Mouse (Mus musculus) regulatory T cell (primary cell): Measurements from ENCODE around the gene Abhd18.
"Not testable (repeated sequence)": the region's sequence is repeated elsewhere in the genome, so short reads cannot be mapped to it uniquely, and the experiment has no call there.

Experiments
- in situ Hi-C: fragments of 300-600 bp; cut with MboI, MseI; formaldehyde crosslinking; loops from one replicate; pipeline ENCODE4 v1.15.1; 2025; ENCODE audit warnings: high pct_unique_total_duplicates

Abhd18 gene

DNA sequence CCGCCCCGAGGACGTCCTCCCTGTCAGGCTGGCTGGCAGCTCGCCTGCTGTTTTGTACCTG, at the start of gene Abhd18:
TSS of gene Abhd18 (plus strand) at position 14 of the 61 bp plus-strand sequence.
- in situ Hi-C loops: not testable (repeated sequence)

DNA sequence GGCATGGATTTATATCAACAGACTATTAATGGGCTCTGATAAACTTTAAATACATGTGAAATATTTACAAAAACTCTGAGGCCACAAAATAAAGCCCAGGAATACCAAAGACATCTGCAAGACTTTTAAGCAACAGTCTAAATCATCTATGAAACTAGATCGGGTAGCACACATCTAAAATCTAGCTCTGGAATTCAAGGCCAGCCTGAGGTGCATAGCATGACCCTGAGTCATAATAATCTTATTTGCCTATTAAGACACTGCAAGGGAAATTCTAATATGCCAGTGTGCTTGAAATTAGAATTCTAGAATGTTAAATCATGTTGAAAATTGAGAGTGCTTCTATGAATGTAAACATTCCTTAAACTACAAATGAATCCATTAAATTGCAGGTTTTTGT, 48.7 kb upstream of the Abhd18 start:
- in situ Hi-C loops: no loop called here

DNA sequence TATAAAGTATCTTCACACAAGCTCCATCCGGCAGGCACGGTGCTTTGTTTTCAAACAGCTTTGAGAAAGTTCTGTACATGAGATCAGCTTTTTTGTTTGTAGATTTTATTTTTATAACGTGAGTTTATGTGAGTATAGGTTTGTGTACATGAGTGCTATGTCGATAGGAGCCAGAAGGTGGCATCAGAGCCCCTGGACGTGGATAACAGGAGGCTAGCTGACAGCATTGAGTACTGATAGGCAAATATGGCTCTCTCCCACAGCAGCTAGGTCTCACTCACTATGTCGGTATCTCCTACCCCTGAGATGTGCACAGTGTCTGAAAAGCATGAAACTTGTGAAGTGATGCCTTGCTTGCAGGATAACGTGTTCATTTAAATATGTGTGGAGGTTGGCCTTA, 48.3 kb upstream of the Abhd18 start:
- in situ Hi-C loops: no loop called here

DNA sequence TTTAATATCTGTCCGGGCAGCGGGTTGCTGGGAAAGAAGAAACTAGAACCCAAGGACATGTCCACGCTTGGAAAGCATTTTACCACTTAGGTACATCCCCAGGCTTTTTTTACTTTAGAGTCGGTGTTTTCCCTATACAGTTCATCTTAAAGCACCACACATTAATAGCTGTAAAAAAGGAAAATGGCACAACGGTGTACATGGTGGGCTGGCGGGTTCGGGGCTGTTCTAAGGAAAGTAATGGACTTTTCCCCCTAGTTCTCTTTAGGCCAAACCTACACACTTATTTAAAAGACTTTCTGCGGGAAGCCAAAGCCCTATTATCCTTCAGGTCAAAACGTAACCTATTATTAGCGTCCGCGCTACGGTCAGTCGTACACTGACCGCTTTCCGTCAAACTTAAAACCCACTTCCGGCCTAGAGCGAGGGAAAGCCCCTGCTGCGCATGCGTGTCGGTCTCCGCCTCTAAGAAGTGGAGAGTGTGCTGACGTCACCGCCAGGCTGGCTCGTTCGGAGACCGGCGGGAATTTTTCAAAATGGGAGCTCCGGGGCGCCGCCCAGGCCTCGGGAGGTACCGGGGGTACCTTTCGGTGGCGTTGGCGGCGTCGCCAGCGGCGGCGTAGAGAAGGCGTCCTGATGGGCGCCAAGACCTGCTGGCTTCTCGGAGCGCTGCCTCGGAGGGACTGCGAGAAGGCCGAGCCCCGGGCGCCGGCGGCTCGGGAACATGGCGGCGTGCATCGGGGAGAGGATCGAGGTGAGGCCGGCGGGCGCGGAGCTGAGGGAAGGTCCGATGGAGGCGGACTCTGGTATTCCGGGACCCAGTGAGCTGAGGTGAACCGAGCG, 47.0 kb upstream of the Abhd18 start, which contains the start of gene Plk4:
TSS of gene Plk4 (plus strand) at position 490 of the 843 bp plus-strand sequence.
- in situ Hi-C loops: no loop called here

DNA sequence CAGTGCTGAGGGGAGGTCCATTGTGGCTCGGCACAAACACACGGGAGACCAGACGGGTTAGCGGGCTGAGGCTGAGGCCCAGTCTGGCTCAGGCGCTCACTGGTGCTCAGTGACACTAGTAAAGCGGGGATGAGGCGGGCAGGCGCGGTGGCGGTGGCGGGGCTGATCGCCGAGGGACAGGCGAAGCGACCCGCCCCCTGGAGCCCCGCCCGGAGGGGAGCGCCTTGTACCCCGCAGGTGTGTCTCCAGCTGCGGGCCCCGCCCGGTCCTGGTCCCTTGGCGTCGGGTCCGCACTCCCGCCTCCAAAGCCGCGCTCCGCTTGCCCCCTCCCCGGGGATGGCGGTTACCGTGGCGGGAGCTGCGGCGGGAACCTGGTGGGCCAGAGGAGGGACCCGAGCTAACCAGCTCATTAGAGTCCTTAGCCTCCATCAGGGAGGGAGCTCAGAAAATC, 46.4 kb upstream of the Abhd18 start:
- in situ Hi-C loops: no loop called here

DNA sequence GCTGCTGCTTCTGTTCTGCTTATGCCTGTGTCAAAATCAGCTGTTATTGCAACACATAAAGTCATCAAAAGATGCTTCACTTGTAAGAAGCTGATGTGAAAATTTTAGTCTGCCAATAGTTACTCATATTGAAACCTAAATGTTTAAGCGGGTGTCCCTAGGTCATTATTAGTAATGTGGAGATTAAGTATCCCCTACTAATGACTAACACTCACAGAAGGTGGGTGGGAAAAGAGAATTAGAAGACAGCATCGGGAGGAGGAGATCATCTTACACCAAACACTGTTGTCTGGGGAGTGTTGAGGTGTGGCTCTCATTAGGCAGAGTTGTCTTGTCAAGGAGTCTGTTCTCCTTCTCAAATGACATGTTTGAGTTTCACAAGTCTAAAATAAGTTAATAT, 39.9 kb upstream of the Abhd18 start:
- in situ Hi-C loops: no loop called here

DNA sequence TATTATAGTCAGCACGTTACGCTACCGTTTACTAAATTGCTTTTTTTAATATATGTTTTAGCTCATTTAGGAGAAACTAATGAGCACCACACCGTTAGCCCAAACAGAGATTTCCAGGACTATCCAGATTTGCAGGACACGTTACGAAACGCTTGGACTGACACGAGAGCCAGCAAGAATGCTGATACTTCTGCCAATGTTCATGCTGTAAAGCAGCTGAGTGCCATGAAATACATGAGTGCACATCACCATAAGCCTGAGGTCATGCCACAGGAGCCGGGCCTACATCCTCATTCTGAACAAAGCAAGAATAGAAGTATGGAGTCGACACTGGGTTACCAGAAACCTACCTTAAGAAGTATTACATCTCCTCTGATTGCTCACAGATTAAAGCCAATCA, 38.1 kb upstream of the Abhd18 start:
- in situ Hi-C loops: no loop called here

DNA sequence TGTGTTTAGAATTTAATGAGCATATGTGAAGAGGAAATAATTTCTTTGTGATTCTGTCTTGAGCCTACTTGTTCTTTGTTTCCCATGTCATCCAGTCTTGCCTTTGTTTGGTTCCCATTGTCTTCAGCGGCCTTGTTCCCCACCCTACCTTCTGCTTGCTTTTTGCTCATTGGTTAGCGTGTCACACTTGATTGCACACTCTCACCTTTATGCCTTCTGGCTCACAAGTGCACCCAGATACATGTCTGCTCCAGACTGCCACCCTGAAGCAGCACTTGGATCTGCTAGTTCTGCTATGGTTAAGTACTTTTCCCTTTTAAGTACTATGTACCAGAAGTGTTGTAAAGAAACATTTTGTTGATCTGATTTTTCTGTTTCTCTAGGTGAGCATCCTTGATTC, 36.9 kb upstream of the Abhd18 start:
- in situ Hi-C loops: no loop called here

DNA sequence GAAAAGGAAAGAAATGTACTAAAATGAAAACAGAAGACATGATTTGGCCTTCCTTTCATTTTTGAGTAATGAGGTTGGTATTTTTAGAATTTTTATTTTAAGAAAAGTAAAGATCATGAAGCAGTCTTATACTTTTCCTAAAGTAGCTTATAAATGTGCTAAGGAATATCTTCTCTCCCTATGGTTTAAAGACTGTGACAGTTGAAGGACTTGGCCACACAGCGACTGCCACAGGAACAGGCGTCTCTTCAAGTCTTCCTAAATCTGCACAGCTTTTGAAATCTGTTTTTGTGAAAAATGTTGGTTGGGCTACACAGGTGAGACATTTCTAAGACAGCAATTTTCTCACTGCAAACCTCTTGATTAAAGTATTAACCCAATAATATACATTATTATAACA, 33.5 kb upstream of the Abhd18 start:
- in situ Hi-C loops: no loop called here

DNA sequence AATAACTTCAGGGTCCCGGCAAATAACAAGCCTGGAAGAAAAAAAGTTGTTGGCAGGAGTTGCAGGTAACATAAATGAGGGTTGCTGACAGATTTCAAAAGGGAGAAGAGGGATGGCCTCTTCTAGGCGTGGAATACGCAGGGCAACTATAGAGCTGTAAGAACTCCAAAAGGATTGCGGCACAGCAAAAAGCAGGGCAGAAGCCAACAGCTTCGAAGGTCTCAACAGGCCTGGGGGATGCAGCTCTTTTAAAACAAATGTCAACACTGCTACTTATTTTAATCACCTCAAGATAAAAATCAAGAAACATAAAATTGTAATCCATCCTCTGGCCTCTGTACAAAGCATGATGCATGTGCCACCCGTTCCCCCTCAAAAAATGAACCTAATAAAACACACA, 1.2 kb upstream of the Abhd18 start:
- in situ Hi-C loops: not testable (repeated sequence)

DNA sequence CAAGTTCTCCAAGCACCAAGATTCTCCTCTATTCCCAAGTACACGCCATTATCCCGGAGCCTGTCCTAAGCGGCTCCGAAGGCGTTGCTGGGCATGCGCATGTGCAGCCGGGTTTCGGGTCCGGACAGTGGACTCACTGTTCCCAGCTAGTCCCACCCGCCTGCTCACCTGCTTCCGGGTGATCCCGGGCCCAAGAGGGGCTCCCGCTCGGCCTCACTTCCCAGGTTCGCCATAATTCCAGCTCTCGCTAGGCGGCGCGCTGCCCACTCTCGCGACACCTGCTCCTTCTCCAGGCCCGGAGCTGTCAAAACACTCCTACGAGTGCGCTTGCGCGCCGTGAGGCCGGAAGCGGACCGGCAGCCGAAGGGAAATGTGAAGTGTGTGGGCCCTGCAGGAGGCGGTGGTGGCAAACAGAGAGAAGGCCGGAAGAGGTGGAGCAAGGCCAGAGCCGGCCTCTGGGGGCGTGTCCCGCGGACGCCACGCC, 255 bp upstream of the Abhd18 start, which contains the start of gene Mfsd8:
TSS of gene Mfsd8 (minus strand) at position 414 of the 484 bp plus-strand sequence.
- in situ Hi-C loops: not testable (repeated sequence)

DNA sequence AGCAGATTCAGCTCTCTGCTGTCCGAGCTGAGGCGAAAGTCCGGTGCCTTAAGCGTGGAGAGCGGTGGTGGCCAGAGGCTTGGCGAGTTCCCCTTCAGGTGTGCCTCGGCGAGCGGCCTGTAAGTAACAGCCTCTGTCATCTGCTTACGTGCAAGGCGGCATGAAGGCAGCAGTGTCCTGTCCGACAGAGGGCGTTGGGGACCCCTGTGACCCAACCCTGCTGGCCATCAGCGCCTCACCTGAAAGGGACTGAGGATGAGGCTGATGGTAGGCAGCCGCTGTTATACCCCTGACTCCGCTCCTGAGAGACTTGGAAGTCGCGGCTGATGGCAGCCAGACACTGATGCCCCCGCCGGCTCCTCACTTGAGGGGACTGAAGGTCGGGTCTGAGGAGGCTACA, 248 bp downstream of the Abhd18 start:
- in situ Hi-C loops: not testable (repeated sequence)

DNA sequence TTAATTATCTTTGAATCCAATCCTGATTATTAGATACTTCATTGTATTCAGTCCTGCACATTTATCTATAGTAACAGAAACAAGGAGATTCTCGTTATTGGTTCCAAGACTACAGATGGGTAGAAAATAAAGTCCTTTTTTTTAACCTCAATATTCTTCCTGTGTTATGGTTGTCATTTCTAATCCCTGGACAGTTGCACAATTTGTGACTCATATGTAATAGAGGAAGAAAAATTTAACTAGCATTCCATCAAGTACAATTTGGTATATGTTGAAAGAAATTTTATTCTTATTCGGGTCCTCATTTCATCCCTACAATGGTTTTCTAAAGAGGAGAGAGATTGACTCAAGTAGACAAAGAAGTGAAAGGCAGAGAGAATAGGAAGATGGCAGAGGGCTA, 1.2 kb downstream of the Abhd18 start:
- in situ Hi-C loops: not testable (repeated sequence)

DNA sequence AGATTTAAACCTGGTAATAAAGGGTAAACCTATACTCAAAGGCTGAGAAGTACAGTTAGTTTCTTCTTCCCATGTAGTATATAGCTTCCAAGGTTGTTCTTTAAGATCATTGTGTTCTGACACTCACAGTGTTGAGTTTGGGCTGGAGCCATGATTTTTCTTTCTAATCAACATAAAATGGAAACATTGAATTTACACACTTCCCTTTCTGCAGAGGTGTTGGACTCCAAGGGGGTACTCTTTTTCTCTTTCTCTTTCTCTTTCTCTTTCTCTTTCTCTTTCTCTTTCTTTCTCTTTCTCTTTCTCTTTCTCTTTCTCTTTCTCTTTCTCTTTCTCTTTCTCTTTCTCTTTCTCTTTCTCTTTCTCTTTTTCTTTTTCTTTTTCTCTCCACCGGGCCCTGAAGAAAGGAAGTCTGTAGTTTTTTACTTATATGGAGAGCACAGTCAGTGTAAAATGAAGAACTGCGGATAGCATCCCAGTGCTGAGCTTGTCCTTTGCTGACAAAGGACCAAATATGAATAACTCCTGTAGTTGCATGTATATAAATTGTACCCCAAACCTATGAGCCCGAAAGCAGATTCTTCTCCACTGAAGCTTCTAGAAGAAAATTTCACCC, 6.5 kb downstream of the Abhd18 start:
- in situ Hi-C loops: not testable (repeated sequence)

DNA sequence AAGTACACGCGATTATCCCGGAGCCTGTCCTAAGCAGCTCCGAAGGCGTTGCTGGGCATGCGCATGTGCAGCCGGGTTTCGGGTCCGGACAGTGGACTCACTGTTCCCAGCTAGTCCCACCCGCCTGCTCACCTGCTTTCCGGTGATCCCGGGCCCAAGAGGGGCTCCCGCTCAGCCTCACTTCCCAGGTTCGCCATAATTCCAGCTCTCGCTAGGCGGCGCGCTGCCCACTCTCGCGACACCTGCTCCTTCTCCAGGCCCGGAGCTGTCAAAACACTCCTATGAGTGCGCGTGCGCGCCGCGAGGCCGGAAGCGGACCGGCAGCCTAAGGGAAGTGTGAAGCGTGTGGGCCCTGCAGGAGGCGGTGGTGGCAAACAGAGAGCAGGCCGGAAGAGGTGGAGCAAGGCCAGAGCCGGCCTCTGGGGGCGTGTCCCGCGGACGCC, 47.1 kb downstream of the Abhd18 start:
- in situ Hi-C loops: not testable (repeated sequence)

DNA sequence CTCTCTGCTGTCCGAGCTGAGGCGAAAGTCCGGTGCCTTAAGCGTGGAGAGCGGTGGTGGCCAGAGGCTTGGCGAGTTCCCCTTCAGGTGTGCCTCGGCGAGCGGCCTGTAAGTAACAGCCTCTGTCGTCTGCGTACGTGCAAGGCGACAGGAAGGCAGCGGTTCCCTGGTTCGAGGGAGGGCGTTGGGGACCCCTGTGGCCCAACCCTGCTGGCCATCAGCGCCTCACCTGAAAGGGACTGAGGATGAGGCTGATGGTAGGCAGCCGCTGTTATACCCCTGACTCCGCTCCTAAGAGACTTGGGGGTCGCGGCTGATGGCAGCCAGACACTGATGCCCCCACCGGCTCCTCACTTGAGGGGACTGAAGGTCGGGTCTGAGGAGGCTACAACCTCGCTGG, 47.6 kb downstream of the Abhd18 start:
- in situ Hi-C loops: not testable (repeated sequence)

DNA sequence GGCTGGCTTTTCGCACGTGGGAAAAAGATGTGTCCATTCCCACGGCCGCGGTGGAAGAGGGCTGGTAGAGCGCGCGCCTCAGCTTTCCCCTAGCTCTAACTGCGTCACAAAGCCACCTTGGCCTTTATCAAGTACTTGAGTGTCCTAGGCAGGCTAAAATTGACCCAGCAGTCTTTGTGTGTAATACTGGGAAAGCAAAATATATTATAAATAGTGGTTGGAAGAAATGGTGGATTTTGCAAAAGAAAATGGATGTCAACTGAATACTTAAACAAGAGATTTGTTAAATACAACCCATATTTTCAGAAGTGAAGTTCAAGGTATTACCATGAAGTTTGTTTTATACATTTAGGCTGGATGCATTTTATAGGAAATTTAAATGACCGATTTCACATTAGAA, 55.7 kb downstream of the Abhd18 start, which contains the start of gene 1700034I23Rik:
TSS of gene 1700034I23Rik (minus strand) at position 101 of the 400 bp plus-strand sequence.
- in situ Hi-C loops: loop anchor here (5.0 kb wide), 1 partner anchor 45 kb away; no protein-coding TSS in a partner anchor

DNA sequence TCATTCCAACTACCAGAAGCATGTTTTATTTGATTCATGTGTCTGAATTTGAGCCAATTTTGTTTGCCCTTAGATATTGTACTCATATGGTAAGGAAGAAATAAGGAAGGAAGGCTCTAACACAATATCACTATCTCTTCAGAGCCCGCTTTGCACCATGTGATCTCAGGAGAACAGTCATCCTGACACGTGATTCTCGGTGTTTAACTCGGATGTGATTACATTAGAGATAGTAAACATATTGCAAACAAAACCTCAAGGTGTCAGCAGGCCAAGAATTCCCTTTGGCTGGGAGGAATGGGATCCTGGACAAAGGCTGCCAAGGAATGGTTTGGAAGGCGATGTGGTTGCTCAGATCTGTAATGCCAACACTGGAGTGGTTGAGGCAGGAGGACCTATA, 91.4 kb downstream of the Abhd18 start:
- in situ Hi-C loops: no loop called here

DNA sequence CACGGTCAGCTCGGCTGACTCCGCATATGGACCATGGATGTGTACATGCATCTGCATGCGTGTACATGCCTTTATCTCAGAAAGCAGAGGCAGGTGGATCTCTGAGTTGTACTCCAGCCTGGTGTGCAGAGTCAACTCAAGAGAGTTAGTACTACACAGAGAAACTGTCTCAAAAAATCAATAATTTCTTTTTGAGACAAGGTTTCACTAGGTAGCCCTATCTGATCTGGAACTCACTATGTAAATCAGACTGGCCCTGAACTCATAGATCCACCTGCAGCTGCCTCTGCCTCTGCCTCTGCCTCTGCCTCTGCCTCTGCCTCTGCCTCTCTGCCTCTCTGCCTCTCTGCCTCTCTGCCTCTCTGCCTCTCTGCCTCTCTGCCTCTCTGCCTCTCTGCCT, 91.8 kb downstream of the Abhd18 start:
- in situ Hi-C loops: no loop called here

DNA sequence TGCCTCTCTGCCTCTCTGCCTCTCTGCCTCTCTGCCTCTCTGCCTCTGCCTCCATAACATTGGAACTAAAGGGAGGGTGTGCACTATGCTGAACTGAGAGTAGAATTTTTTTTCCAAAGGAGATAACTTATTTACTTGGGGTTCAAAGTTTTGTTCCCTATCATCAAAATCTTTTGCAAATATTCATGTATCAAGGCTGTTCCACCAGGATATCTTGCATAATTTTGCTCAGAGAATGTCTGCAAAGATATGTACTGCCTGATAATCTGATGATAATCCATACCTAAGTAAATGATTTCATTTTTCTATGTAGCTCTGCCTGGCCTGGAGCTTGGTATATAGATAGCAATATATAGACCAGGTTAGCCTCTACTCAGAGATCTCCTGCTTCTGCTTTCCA, 92.2 kb downstream of the Abhd18 start:
- in situ Hi-C loops: no loop called here

DNA sequence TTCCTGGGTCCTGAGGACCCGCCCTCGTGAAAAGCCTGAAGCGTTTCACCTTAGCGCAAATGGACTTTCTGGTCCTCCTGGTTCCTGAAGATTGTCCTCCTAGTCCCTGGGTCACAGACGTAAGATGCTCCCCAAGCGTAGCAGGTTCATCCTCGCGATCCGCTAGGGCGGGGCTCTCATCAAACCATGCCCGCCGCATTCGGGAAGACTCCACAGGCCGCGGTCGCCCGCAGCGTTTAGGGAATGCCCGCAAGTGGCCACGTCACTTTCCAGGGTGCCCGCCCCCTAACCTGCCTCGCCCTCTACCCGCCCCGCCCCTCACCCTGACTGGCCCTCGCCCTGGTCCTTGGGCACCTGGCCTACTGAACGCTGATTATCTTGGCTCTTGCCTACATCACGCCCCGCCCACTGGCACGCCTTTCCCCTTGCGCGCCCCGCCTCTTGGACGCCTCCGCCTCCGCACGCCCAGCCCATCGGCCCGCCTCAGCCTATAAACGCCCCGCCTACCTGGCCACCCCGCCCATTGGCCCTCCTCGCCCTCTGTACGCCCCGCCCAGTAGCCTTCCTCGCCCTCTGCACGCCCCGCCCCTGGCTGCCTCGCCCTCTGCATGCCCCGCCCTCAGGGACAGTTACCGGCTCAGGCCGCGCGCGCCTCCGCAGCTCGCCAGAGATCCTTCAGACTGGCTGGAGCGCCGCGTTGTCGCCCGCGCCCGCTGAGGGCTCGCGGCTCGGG, 102.6 kb downstream of the Abhd18 start, which contains the start of gene Larp1b:
TSS of gene Larp1b (plus strand) at position 659 of the 733 bp plus-strand sequence.
- in situ Hi-C loops: no loop called here

DNA sequence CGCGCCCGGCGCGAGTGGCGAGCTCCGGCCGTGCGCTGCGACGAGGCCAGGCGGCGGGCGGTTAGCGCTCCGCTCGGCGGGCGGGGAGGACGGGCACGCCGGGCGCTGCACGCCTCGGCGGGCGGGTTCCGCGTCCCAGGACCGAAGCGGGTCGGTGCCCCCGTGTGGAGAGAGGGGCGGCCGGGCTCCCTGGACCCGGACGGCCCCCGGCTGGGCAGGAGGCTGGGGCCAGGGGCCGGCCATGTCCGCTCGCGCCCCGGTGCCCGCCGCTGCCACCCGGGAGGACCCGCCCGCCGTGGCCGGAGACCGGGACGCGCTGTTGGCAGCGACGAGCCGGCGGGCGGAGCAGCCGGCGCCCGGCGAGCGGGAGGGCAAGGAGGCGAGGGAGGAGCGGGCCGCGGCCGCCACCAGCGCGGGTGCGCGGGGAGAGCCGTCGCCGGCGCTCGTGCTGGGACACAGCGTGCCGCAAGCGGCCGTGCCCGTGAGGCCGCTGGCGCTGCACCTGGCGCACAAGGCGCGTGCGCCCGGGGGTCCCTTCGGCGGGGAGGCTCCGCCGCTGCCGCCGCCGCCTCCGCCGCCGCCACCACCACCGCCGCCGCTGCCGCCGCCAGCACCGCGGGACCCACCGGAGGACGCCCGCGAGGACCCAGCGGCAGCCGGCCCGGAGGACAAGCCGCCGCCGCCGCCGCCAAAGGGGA, 103.3 kb downstream of the Abhd18 start:
- in situ Hi-C loops: no loop called here
